Mouse (Mus musculus): ENCODE measurements around the gene Ptprk.

Ptprk gene

GRCm38 (mm10) chr10:28523992-28524735 lies 449.5 kb downstream of the Ptprk start:
- peak; percentile 61 for DNase-seq (ENCODE audit: low read depth, low spot score)

DNA sequence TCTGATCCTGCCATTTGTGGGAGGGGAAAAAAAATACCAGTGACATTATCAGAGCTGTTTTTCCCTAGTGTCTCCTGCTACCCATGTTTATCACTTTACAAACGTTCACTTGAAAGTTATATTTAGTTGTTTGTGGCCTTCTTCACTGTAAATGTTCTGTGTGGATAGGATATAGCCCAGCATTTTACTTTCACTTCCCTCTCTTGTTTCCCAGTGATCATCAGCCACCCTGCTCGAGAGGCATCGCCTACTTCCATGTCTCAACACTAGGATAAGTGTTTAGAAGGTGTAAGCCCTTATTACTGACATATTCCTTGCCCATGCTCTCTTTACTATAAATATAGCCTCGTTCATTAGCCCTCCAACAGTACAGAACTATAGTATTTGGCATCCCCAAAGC lies 466.0 kb downstream of the Ptprk start:
- DNase-seq (ENCODE audit: low read depth, low spot score): no peak

GRCm38 (mm10) chr10:28542754-28543153 lies 468.1 kb downstream of the Ptprk start:
- DNase-seq (ENCODE audit: low read depth, low spot score): no peak

GRCm38 (mm10) chr10:28550549-28550948 lies 475.9 kb downstream of the Ptprk start:
- no peak for DNase-seq (ENCODE audit: low read depth, low spot score)

- DNase-seq (ENCODE audit: low read depth, low spot score): no peak
Observed at GRCm38 (mm10) chr10:28552068-28552467, 477.4 kb downstream of the Ptprk start.

DNA sequence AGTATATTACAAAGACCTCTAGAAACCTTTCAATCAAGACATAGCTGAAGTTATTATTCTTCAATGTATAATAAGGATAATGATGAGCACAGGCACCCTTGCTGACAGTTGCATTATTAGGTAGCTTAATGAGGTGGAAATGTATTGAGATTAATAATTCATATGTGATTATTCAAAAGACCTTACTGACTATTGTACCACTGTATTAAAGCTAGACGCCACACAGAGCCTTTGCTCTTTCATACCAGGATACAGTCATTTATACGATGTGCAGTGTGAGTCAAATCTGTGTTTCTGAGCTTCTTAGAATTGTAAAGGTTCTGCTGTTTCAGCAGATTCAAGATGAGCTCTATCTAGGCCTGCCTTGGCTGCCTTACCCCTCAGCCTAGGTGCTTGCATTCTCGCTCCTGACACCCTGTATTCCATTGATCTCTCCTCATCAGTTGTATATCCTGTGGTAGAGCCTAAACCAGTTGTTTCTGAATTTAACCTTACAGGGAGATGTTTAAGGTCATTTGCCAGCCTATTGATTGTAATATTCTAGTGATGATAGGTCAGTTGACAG lies 489.6 kb downstream of the Ptprk start:
- no peak for DNase-seq (ENCODE audit: low read depth, low spot score)

DNA sequence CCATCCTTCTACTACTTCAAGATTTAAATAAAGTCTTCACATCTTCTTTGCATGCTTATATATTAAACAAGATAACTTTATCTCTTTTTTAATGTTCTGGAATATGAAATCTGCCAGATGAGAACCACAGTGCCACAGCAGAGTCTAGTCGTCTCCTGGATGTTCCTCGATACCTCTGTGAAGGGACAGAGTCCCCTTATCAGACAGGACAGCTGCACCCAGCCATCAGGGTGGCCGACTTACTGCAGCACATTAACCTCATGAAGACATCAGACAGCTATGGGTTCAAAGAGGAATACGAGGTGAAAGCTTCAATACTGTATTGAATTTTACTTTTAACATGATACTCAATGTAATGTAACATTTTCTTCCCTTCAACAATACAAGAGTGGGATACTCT lies 491.8 kb downstream of the Ptprk start:
- no peak for DNase-seq (ENCODE audit: low read depth, low spot score)

- no peak for DNase-seq (ENCODE audit: low read depth, low spot score)
Observed at GRCm38 (mm10) chr10:28566828-28567227, 492.2 kb downstream of the Ptprk start.

DNA sequence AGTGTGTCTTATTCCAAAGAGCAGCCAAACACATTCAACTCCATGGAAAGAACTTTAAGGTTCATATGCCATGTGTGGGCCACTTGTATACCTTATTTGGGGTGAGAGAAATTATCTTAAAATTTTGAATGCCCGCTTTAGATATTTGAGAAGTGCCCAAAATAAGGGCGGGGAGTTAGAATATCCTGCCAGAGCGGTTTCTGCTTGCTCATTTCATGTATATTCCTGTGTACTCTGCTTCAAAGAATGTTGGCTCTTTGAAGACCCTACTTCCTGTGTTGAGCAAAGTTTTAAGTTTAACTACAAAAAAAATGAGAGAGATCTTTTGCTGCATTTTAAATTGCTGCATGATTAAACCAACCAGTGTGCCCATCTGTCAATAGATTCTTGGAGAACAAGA lies 492.8 kb downstream of the Ptprk start:
- no peak for DNase-seq (ENCODE audit: low read depth, low spot score)

DNA sequence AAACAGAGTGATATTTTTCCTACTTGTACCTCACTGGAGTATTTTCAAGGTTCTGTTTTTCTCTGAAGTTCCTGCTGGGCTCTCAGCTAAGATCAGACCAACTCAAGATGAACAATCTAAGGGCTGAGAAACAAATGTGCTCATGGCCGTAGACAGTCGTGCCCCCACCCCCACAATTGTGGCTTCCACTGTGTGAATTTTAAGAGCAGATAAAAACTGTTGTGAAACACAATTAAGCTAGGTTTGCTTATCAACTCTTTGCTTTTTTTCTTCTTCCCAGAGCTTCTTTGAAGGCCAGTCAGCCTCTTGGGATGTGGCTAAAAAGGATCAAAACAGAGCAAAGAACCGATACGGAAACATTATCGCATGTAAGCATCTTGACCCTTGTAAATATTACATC lies 493.4 kb downstream of the Ptprk start:
- no peak for DNase-seq (ENCODE audit: low read depth, low spot score)

DNA sequence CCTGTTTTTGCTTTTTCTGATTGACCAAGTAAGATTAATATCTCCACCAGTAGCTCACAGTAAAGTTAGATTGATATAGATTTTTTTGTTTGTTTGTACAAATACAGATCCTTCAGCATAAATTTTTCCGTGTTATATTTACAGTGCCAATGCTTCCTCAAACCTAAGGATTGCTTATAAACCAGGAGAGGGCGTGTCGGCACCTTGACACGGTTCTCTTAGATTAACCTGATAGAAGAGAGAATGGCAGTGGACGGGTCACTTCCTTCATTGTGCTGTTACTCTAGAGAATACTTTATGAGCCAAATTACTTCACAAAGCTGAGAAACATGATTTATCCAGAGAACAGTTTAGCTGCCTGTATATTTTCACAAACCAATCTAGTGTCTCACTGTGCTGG lies 505.0 kb downstream of the Ptprk start:
- DNase-seq (ENCODE audit: low read depth, low spot score): no peak

GRCm38 (mm10) chr10:28586565-28587138 lies 512.0 kb downstream of the Ptprk start:
- DNase-seq (ENCODE audit: low read depth, low spot score): peak; percentile 29

GRCm38 (mm10) chr10:28588401-28588800 lies 513.8 kb downstream of the Ptprk start:
- DNase-seq (ENCODE audit: low read depth, low spot score): no peak

- DNase-seq (ENCODE audit: low read depth, low spot score): no peak
Observed at GRCm38 (mm10) chr10:28590822-28591221, 516.2 kb downstream of the Ptprk start.

GRCm38 (mm10) chr10:28593566-28594292 lies 519.1 kb downstream of the Ptprk start:
- no peak for DNase-seq (ENCODE audit: low read depth, low spot score)

DNA sequence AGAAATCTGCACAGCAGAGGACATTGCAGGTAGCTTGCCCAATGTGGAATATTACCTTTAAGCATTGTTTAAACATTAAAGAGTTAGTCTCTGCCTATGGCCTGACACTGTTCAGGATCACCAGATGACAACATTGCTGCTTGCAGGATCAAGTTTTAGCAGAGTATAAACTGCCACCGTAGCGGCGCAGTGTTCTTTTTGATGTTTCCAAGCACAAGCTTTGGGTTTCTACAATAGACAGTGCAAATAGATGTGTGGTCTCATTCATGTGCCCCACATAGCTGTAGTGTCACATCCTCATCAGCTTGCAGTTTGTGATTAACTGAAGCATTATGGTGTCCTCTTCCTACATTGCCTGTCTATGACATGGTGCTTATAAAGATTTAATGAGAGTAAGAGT lies 522.3 kb downstream of the Ptprk start:
- DNase-seq (ENCODE audit: low read depth, low spot score): no peak

GRCm38 (mm10) chr10:28609136-28609535 lies 534.5 kb downstream of the Ptprk start:
- no peak for DNase-seq (ENCODE audit: low read depth, low spot score)

GRCm38 (mm10) chr10:28614396-28614795 lies 539.8 kb downstream of the Ptprk start:
- DNase-seq (ENCODE audit: low read depth, low spot score): no peak

DNA sequence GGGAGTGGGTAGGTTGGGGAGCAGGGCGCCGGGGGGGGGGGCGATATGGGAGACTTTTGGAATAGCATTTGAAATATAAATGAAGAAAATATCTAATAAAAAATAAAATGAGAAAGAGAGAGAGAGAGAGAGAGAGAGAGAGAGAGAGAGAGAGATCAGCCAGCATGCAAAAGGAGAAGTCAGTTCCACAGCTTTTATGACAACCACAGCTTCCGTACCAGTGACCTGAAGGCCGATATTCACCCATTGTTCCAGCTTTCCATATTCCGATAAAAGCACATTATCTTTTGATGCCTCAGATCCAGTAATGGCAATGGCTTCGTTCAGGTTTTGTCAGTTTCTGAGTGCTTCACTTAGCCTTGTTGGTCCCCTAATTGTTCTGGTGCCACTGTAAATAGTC lies 542.6 kb downstream of the Ptprk start:
- DNase-seq (ENCODE audit: low read depth, low spot score): no peak

GRCm38 (mm10) chr10:28618002-28618401 lies 543.4 kb downstream of the Ptprk start:
- no peak for DNase-seq (ENCODE audit: low read depth, low spot score)

- no peak for DNase-seq (ENCODE audit: low read depth, low spot score)
Observed at GRCm38 (mm10) chr10:28619415-28619814, 544.8 kb downstream of the Ptprk start.

- DNase-seq (ENCODE audit: low read depth, low spot score): no peak
Observed at GRCm38 (mm10) chr10:28636096-28636495, 561.5 kb downstream of the Ptprk start.

- no peak for DNase-seq (ENCODE audit: low read depth, low spot score)
Observed at GRCm38 (mm10) chr10:28641887-28642286, 567.3 kb downstream of the Ptprk start.
